Mouse (Mus musculus): Measurements from ENCODE around the gene Ank3. TPM values are rescaled to one million over a fixed set of nuclear protein-coding genes. Genes with fewer than 3 reads are reported as not detected.

Ank3 gene
- polyA plus RNA-seq, 1 experiment: 9.3 TPM

- Histone ChIP-seq H3K27me3 (ENCODE audit: control insufficient read depth, insufficient read depth, low read length) (no peaks in the 10 kb centered on the region), H3K36me3 (ENCODE audit: control insufficient read depth, insufficient read depth, low read length) (no peaks in the 10 kb centered on the region), H3K27ac (ENCODE audit: insufficient read depth, low read depth, low read length) (no peak overlapping the region), H3K4me1 (ENCODE audit: control insufficient read depth, insufficient read depth, insufficient read length, low read length) (no peaks in the 10 kb centered on the region), H3K4me3 (ENCODE audit: low read depth, low read length) (no peak overlapping the region)
- 92% methylated on average over 8 of the region's 8 CpGs for WGBS
- TF ChIP-seq POLR2A (IDR thresholded peaks at IDR 0.05; ENCODE audit: low read depth, low read length) (no peak), CTCF (IDR thresholded peaks at IDR 0.05; ENCODE audit: extremely low read depth, insufficient read length, insufficient replicate concordance, low read depth, low read length) (no peak)
These were observed 456.1 kb downstream of the Ank3 start for GRCm38 (mm10) chr10:69854587-69855185.

GRCm38 (mm10) chr10:69858011-69858410, 459.4 kb downstream of the Ank3 start:
- Histone ChIP-seq H3K27ac (ENCODE audit: insufficient read depth, low read depth, low read length) (no peak overlapping the region), H3K4me3 (ENCODE audit: low read depth, low read length) (no peak overlapping the region), H3K36me3 (ENCODE audit: control insufficient read depth, insufficient read depth, low read length) (no peaks in the 10 kb centered on the region), H3K27me3 (ENCODE audit: control insufficient read depth, insufficient read depth, low read length) (no peaks in the 10 kb centered on the region), H3K4me1 (ENCODE audit: control insufficient read depth, insufficient read depth, insufficient read length, low read length) (no peaks in the 10 kb centered on the region)
- no peak for TF ChIP-seq CTCF (IDR thresholded peaks at IDR 0.05; ENCODE audit: extremely low read depth, insufficient read length, insufficient replicate concordance, low read depth, low read length)
- TF ChIP-seq POLR2A (IDR thresholded peaks at IDR 0.05; ENCODE audit: low read depth, low read length): no peak
- 86% methylated on average over 9 of the region's 9 CpGs for WGBS

- H3K4me3 ChIP-seq (ENCODE audit: low read depth, low read length): no peak overlapping the region
- 45% methylated on average over 4 of the region's 4 CpGs for WGBS
- H3K27ac ChIP-seq (ENCODE audit: insufficient read depth, low read depth, low read length): no peak overlapping the region
- H3K4me1 ChIP-seq (ENCODE audit: control insufficient read depth, insufficient read depth, insufficient read length, low read length): no peaks in the 10 kb centered on the region
- no peaks in the 10 kb centered on the region for H3K27me3 ChIP-seq (ENCODE audit: control insufficient read depth, insufficient read depth, low read length)
- TF ChIP-seq CTCF (IDR thresholded peaks at IDR 0.05; ENCODE audit: extremely low read depth, insufficient read length, insufficient replicate concordance, low read depth, low read length) (no peak), POLR2A (IDR thresholded peaks at IDR 0.05; ENCODE audit: low read depth, low read length) (no peak)
- H3K36me3 ChIP-seq (ENCODE audit: control insufficient read depth, insufficient read depth, low read length): no peaks in the 10 kb centered on the region
These were observed 460.5 kb downstream of the Ank3 start for GRCm38 (mm10) chr10:69858897-69859605.

GRCm38 (mm10) chr10:69859848-69860479, 461.4 kb downstream of the Ank3 start:
- no peaks in the 10 kb centered on the region for H3K4me1 ChIP-seq (ENCODE audit: control insufficient read depth, insufficient read depth, insufficient read length, low read length)
- H3K27me3 ChIP-seq (ENCODE audit: control insufficient read depth, insufficient read depth, low read length): no peaks in the 10 kb centered on the region
- H3K27ac ChIP-seq (ENCODE audit: insufficient read depth, low read depth, low read length): no peak overlapping the region
- H3K4me3 ChIP-seq (ENCODE audit: low read depth, low read length): no peak overlapping the region
- 84% methylated on average over 7 of the region's 7 CpGs for WGBS
- no peaks in the 10 kb centered on the region for H3K36me3 ChIP-seq (ENCODE audit: control insufficient read depth, insufficient read depth, low read length)
- TF ChIP-seq POLR2A (IDR thresholded peaks at IDR 0.05; ENCODE audit: low read depth, low read length): no peak

GRCm38 (mm10) chr10:69862829-69863228, 464.3 kb downstream of the Ank3 start:
- H3K4me1 ChIP-seq (ENCODE audit: control insufficient read depth, insufficient read depth, insufficient read length, low read length): no peaks in the 10 kb centered on the region
- WGBS: 67% methylated on average over 8 of the region's 8 CpGs
- no peak overlapping the region for H3K4me3 ChIP-seq (ENCODE audit: low read depth, low read length)
- no peaks in the 10 kb centered on the region for H3K36me3 ChIP-seq (ENCODE audit: control insufficient read depth, insufficient read depth, low read length)
- no peaks in the 10 kb centered on the region for H3K27me3 ChIP-seq (ENCODE audit: control insufficient read depth, insufficient read depth, low read length)
- TF ChIP-seq CTCF (IDR thresholded peaks at IDR 0.05; ENCODE audit: extremely low read depth, insufficient read length, insufficient replicate concordance, low read depth, low read length) (no peak), POLR2A (IDR thresholded peaks at IDR 0.05; ENCODE audit: low read depth, low read length) (no peak)
- H3K27ac ChIP-seq (ENCODE audit: insufficient read depth, low read depth, low read length): no peak overlapping the region

- 7% methylated on average over 5 of the region's 5 CpGs for WGBS
- no peak overlapping the region for H3K27ac ChIP-seq (ENCODE audit: insufficient read depth, low read depth, low read length)
- peaks cover 8% of the 10 kb centered on the region; the same call in 1 of the 2 replicates for H3K4me1 ChIP-seq (ENCODE audit: control insufficient read depth, insufficient read depth, insufficient read length, low read length)
- H3K4me3 ChIP-seq (ENCODE audit: low read depth, low read length): no peak overlapping the region
- TF ChIP-seq CTCF (IDR thresholded peaks at IDR 0.05; ENCODE audit: extremely low read depth, insufficient read length, insufficient replicate concordance, low read depth, low read length) (peak; percentile 73; the same call in 1 of the 2 replicates), POLR2A (IDR thresholded peaks at IDR 0.05; ENCODE audit: low read depth, low read length) (no peak)
- H3K27me3 ChIP-seq (ENCODE audit: control insufficient read depth, insufficient read depth, low read length): no peaks in the 10 kb centered on the region
- H3K36me3 ChIP-seq (ENCODE audit: control insufficient read depth, insufficient read depth, low read length): no peaks in the 10 kb centered on the region
These were observed 471.8 kb downstream of the Ank3 start for GRCm38 (mm10) chr10:69870348-69870747.

GRCm38 (mm10) chr10:69870947-69871346, 472.4 kb downstream of the Ank3 start:
- Histone ChIP-seq H3K27ac (ENCODE audit: insufficient read depth, low read depth, low read length) (no peak overlapping the region), H3K4me1 (ENCODE audit: control insufficient read depth, insufficient read depth, insufficient read length, low read length) (peaks cover 8% of the 10 kb centered on the region; the same call in 1 of the 2 replicates), H3K27me3 (ENCODE audit: control insufficient read depth, insufficient read depth, low read length) (no peaks in the 10 kb centered on the region), H3K36me3 (ENCODE audit: control insufficient read depth, insufficient read depth, low read length) (no peaks in the 10 kb centered on the region), H3K4me3 (ENCODE audit: low read depth, low read length) (no peak overlapping the region)
- 95% methylated on average over 14 of the region's 14 CpGs for WGBS
- no peak for TF ChIP-seq CTCF (IDR thresholded peaks at IDR 0.05; ENCODE audit: extremely low read depth, insufficient read length, insufficient replicate concordance, low read depth, low read length)
